Mouse (Mus musculus) intestine, embryonic 15.5 days (tissue): ENCODE measurements around the gene Rbbp4. TPM values are rescaled to one million over a fixed set of nuclear protein-coding genes. Genes with fewer than 3 reads are reported as not detected.
"Not testable (repeated sequence)": the region's sequence is repeated elsewhere in the genome, so short reads cannot be mapped to it uniquely, and the experiment has no call there.

ENCODE experiments used
- ATAC-seq: fragments of 200-750 bp; cut with Nextera tagmentation; 2 replicates; pipeline ENCODE4 v1.8.0; 2017; ENCODE audit warnings: moderate TSS enrichment, moderate library complexity
- H3K27ac ChIP-seq: fragments of 300-500 bp; sonication (generic); 2 replicates; pipeline ENCODE4 v1.5.1; 2015; ENCODE audit warnings: mild to moderate bottlenecking, inconsistent platforms
- H3K27me3 ChIP-seq: fragments of 300-500 bp; sonication (generic); replicated peaks from 2 replicates; pipeline ENCODE4 v1.6.1; 2015; ENCODE audit warnings: inconsistent platforms
- H3K36me3 ChIP-seq: fragments of 300-500 bp; sonication (generic); 2 replicates; pipeline ENCODE4 v1.6.1; 2015; ENCODE audit warnings: inconsistent platforms
- H3K4me1 ChIP-seq: fragments of 300-500 bp; sonication (generic); replicated peaks from 2 replicates; pipeline ENCODE4 v1.6.1; 2015; ENCODE audit warnings: inconsistent platforms
- H3K4me2 ChIP-seq: fragments of 300-500 bp; sonication (generic); replicated peaks from 2 replicates; pipeline ENCODE4 v1.6.1; 2015; ENCODE audit warnings: mild to moderate bottlenecking, inconsistent platforms
- H3K4me3 ChIP-seq: fragments of 300-500 bp; sonication (generic); replicated peaks from 2 replicates; pipeline ENCODE4 v1.5.1; 2015; ENCODE audit warnings: inconsistent platforms
- H3K9ac ChIP-seq: fragments of 300-500 bp; sonication (generic); 2 replicates; pipeline ENCODE4 v1.6.1; 2015; ENCODE audit warnings: inconsistent platforms
- H3K9me3 ChIP-seq: fragments of 300-500 bp; sonication (generic); 2 replicates; pipeline ENCODE4 v1.6.1; 2016; ENCODE audit warnings: inconsistent platforms
- WGBS: fragments of 180-500 bp; shearing (Covaris S2); methylation state at CpG from one replicate; pipeline ENCODE4 v1.1.7; 2015; 5-methylcytosine and 5-hydroxymethylcytosine counted together
- polyA plus RNA-seq: library from polyadenylated mRNA; unstranded; fragments of >200 nt; fragmentation: Nextera tagmentation; extraction: Ambion mirVana; gene quantifications from 2 replicates; pipeline ENCODE4 v1.2.1, GENCODE M21; 2015

Gene Rbbp4
- polyA plus RNA-seq, 1 experiment from 2014 or later = 386 TPM

DNA sequence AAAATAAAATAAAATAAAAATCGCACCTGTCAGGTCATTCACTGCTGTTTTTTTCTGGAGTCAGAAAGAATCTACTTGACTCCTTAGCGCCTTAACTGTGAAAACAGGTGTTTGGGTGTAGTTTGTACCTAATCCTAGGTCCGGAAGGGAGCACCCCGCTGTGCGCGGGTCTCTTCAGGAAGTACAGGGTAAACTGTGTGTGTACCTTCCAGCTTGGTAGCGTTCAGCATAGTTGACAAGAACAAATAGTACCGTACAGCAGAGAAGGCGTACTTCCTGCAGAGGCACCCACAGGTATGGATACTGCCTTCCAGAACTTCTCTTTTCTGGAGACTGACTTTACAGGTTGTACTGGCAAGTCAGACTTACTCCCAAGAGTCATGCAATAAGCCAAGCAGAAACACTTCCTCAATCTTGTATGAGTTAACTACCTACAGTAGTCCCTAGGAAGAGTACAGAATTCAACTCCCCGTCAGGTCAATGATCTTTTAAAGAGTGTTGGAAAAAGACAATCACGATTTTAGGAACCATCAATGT is 39.1 kb upstream of the Rbbp4 start:
- Histone ChIP-seq H3K4me1 (peaks cover 11% of the 10 kb centered on the region; the same call in 1 of the 2 replicates), H3K36me3 (no peaks in the 10 kb centered on the region), H3K4me3 (no peak overlapping the region), H3K4me2 (no peak overlapping the region), H3K9me3 (no peaks in the 10 kb centered on the region), H3K9ac (no peak overlapping the region), H3K27me3 (no peaks in the 10 kb centered on the region), H3K27ac (no peak overlapping the region)
- 57% methylated on average over 11 of the region's 11 CpGs for WGBS
- no peak for ATAC-seq

DNA sequence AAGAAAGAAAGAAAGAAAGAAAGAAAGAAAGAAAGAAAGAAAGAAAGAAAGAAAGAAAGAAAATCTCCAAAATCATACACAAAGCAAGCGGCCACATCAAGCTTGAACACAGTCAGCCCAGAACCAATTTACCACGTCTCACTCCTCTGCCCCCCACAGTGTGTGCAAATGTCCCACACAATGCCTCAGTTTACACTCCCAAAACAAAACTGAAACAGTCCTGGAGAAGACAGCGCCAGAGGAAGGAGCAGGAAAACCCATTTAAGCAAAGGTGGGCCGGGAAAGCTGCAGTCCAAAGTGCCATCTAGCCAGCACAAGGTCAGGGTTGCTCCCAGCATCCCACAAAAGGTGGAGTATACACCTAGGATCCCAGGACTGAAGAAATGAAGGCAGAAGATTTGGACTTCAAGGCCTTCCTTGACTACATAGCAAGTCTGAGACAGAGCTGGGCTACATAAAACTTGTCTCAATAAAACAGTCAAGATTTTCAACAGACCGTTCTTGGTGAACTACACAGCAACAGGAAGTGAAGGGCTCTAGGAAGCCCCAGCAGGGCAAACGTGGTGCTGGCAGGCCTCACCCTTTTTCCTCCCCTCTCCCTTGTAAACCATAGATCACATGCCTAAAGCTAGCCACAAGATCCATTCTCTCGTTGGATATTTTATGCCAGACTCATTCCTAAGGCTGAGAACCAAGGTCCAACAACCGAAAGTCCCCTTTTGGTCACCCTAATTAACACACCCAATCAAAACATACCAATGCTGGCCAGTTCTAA is 38.2 kb upstream of the Rbbp4 start:
- peaks cover 11% of the 10 kb centered on the region; the same call in 1 of the 2 replicates for H3K4me1 ChIP-seq
- peak overlapping the region; percentile 28 for H3K27ac ChIP-seq
- H3K4me2 ChIP-seq = no peak overlapping the region
- no peaks in the 10 kb centered on the region for H3K36me3 ChIP-seq
- H3K9ac ChIP-seq = no peak overlapping the region
- no peaks in the 10 kb centered on the region for H3K9me3 ChIP-seq
- WGBS = 48% methylated on average over 8 of the region's 8 CpGs
- no peak overlapping the region for H3K4me3 ChIP-seq
- no peaks in the 10 kb centered on the region for H3K27me3 ChIP-seq
- no peak; the same call in 1 of the 2 replicates for ATAC-seq

- Histone ChIP-seq H3K36me3 (no peaks in the 10 kb centered on the region), H3K4me2 (no peak overlapping the region), H3K4me3 (no peak overlapping the region), H3K27me3 (no peaks in the 10 kb centered on the region), H3K27ac (no peak overlapping the region), H3K4me1 (peaks cover 11% of the 10 kb centered on the region; the same call in 1 of the 2 replicates), H3K9me3 (no peaks in the 10 kb centered on the region), H3K9ac (no peak overlapping the region)
- no peak for ATAC-seq
- WGBS = 93% methylated on average over 3 of the region's 3 CpGs
Observed at GRCm38 (mm10) chr4:129371391-129371790, 36.2 kb upstream of the Rbbp4 start.

GRCm38 (mm10) chr4:129365224-129365623 is 30.1 kb upstream of the Rbbp4 start:
- H3K9ac ChIP-seq = no peak overlapping the region
- H3K9me3 ChIP-seq = no peaks in the 10 kb centered on the region
- 73% methylated on average over 5 of the region's 5 CpGs for WGBS
- no peaks in the 10 kb centered on the region for H3K27me3 ChIP-seq
- H3K4me3 ChIP-seq = no peak overlapping the region
- H3K36me3 ChIP-seq = 0 out of 2 replicates have a peak, but pooled peaks cover 2% of the 10 kb centered on the region
- no peak overlapping the region for H3K4me2 ChIP-seq
- H3K27ac ChIP-seq = no peak overlapping the region
- no peak for ATAC-seq
- H3K4me1 ChIP-seq = no peaks in the 10 kb centered on the region; the same call in 1 of the 2 replicates

GRCm38 (mm10) chr4:129364379-129364778 is 29.2 kb upstream of the Rbbp4 start:
- Histone ChIP-seq H3K4me3 (no peak overlapping the region), H3K27me3 (no peaks in the 10 kb centered on the region), H3K27ac (no peak overlapping the region), H3K4me2 (no peak overlapping the region), H3K4me1 (no peaks in the 10 kb centered on the region; the same call in 1 of the 2 replicates), H3K9ac (no peak overlapping the region), H3K9me3 (no peaks in the 10 kb centered on the region), H3K36me3 (0 out of 2 replicates have a peak, but pooled peaks cover 2% of the 10 kb centered on the region)
- 88% methylated on average over 3 of the region's 3 CpGs for WGBS
- ATAC-seq = no peak

DNA sequence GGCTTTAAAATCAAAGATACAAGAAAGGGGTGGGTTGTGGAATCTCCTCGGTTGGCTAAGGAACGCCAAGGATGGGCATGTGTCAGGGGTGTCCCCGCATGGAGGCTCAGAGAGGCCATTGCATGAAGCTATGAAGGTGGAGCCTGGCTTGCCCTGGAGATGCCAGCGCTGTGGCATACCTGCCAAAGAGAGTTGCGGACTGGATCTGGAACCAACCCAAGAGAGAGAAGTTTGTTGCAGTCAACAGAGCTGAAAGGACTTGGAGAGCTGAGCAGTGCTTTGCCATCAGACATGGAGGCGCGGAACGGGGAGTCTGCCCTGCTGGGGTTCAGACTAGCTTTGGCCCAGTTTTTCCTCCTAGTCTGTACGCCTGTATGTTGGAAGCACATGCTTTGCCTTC is 28.3 kb upstream of the Rbbp4 start:
- no peaks in the 10 kb centered on the region; the same call in 1 of the 2 replicates for H3K4me1 ChIP-seq
- WGBS = 89% methylated on average over 9 of the region's 9 CpGs

GRCm38 (mm10) chr4:129362771-129363170 is 27.6 kb upstream of the Rbbp4 start:
- Histone ChIP-seq H3K4me2 (no peak overlapping the region), H3K27ac (no peak overlapping the region), H3K36me3 (0 out of 2 replicates have a peak, but pooled peaks cover 6% of the 10 kb centered on the region), H3K4me1 (no peaks in the 10 kb centered on the region; the same call in 1 of the 2 replicates), H3K27me3 (no peaks in the 10 kb centered on the region), H3K9ac (no peak overlapping the region), H3K9me3 (no peaks in the 10 kb centered on the region), H3K4me3 (no peak overlapping the region)
- ATAC-seq = no peak
- WGBS = 84% methylated on average over 5 of the region's 5 CpGs

More for the DNA sequence above, 28.3 kb upstream of the Rbbp4 start:
- 0 out of 2 replicates have a peak, but pooled peaks cover 2% of the 10 kb centered on the region for H3K36me3 ChIP-seq
- no peak overlapping the region for H3K4me3 ChIP-seq
- no peak for ATAC-seq
- H3K27ac ChIP-seq = no peak overlapping the region
- H3K27me3 ChIP-seq = no peaks in the 10 kb centered on the region
- H3K9ac ChIP-seq = no peak overlapping the region
- no peaks in the 10 kb centered on the region for H3K9me3 ChIP-seq
- H3K4me2 ChIP-seq = no peak overlapping the region

- not testable (repeated sequence) for ATAC-seq, H3K4me2 ChIP-seq, H3K27me3 ChIP-seq, H3K27ac ChIP-seq, H3K36me3 ChIP-seq, H3K4me1 ChIP-seq, H3K4me3 ChIP-seq, H3K9ac ChIP-seq, H3K9me3 ChIP-seq
- WGBS = 91% methylated on average over 3 of the region's 3 CpGs
Observed at GRCm38 (mm10) chr4:129362238-129362637, 27.1 kb upstream of the Rbbp4 start.

DNA sequence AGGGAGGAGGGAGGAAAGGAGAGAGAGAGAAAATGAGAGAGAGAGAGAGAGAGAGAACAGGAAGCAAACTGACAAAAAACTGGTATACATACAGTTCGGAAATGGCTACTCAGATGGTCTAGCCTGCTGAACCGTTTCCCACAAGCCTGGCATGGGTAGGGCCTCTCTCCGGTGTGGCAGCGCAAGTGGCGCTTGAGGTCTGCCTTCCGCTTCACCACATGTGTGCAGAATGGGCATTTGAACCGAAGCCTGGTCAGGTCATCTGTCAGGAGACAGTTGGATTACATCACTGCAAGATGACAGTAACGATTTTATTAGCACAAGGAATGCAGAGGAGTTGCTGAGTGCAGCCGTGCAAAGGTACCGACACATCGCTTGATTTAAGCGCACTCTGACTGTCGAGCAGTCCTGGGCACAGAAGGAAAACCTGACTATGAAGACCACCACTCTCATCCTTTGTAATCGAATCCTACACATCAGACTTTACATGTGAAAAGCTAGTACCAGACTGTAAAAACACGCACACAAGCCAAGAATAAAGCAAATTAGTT is 22.5 kb upstream of the Rbbp4 start:
- 69% methylated on average over 15 of the region's 15 CpGs for WGBS
- Histone ChIP-seq H3K36me3 (0 out of 2 replicates have a peak, but pooled peaks cover 4% of the 10 kb centered on the region), H3K9me3 (no peaks in the 10 kb centered on the region), H3K4me2 (no peak overlapping the region), H3K9ac (no peak overlapping the region), H3K4me3 (no peak overlapping the region), H3K27ac (no peak overlapping the region), H3K27me3 (no peaks in the 10 kb centered on the region), H3K4me1 (no peaks in the 10 kb centered on the region)
- ATAC-seq = no peak

DNA sequence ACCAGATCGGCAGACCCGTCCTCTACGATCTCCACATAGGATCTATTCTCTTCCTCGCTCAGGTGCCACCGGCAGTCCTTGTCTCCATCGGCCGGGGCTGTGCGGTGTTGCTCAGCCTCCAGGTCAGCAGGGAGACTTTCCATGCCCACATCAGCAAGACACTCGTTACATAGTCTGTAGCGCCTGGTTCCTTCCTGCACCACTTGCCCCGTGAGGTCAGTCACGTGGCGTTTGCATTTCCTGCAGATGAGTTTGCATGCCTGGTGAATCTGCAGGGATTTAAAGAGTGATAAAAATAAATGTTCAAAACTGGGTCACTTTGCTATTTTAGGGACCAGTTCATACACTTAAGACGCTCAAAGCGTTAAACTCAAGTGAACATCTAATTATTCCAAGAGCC is 19.1 kb upstream of the Rbbp4 start:
- no peak overlapping the region for H3K4me2 ChIP-seq
- 0 out of 2 replicates have a peak, but pooled peaks cover 4% of the 10 kb centered on the region for H3K36me3 ChIP-seq
- H3K4me3 ChIP-seq = no peak overlapping the region
- H3K9ac ChIP-seq = no peak overlapping the region
- no peaks in the 10 kb centered on the region for H3K27me3 ChIP-seq
- 77% methylated on average over 15 of the region's 15 CpGs for WGBS
- H3K9me3 ChIP-seq = no peaks in the 10 kb centered on the region
- no peak for ATAC-seq
- no peak overlapping the region for H3K27ac ChIP-seq
- no peaks in the 10 kb centered on the region for H3K4me1 ChIP-seq

GRCm38 (mm10) chr4:129353176-129353575 is 18.0 kb upstream of the Rbbp4 start:
- Histone ChIP-seq H3K4me1 (no peaks in the 10 kb centered on the region), H3K9me3 (no peaks in the 10 kb centered on the region), H3K4me3 (no peak overlapping the region), H3K27me3 (no peaks in the 10 kb centered on the region), H3K27ac (no peak overlapping the region), H3K36me3 (0 out of 2 replicates have a peak, but pooled peaks cover 1% of the 10 kb centered on the region), H3K9ac (no peak overlapping the region), H3K4me2 (no peak overlapping the region)
- WGBS = 88% methylated on average over 12 of the region's 12 CpGs
- ATAC-seq = no peak

DNA sequence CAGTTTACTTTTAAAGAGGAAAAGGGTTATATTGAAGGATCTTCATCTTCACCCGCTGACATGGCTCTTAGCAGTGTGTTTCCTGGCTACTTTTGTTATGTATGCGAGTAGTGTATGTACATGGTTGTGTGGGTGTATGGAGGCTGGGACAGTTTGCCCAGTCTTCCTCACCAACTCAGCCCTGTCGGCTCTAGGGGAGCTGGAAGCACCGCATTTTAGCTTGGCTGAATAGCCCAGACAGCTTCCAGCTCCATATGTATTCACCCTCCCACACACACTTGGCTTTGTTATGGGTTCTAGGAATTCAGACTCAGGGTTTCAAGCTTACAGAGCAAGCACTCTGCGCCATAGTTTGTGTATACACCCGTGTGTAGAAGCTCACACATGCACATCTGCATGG is 15.9 kb upstream of the Rbbp4 start:
- Histone ChIP-seq H3K9me3 (no peaks in the 10 kb centered on the region), H3K4me3 (no peak overlapping the region), H3K27ac (no peak overlapping the region), H3K9ac (no peak overlapping the region), H3K36me3 (no peaks in the 10 kb centered on the region; the same call in 1 of the 2 replicates), H3K4me2 (no peak overlapping the region), H3K4me1 (no peaks in the 10 kb centered on the region), H3K27me3 (no peaks in the 10 kb centered on the region)
- no peak for ATAC-seq
- WGBS = 75% methylated on average over 6 of the region's 6 CpGs
